Mouse (Mus musculus) neural tube, embryonic 12.5 days (tissue): ENCODE measurements around the gene Lamtor2. TPM values are rescaled to one million over a fixed set of nuclear protein-coding genes. Genes with fewer than 3 reads are reported as not detected.
"Not testable (repeated sequence)": the region's sequence is repeated elsewhere in the genome, so short reads cannot be mapped to it uniquely, and the experiment has no call there.

Source experiments
- ATAC-seq: fragments of 200-750 bp; cut with Nextera tagmentation; 2 replicates; pipeline ENCODE4 v1.8.0; 2017; ENCODE audit warnings: low read depth, mild to moderate bottlenecking, moderate TSS enrichment, moderate library complexity; ENCODE audit not compliant: low FRiP score
- H3K27ac ChIP-seq: fragments of 300-500 bp; sonication (generic); 2 replicates; pipeline ENCODE4 v1.5.1; 2016
- H3K27me3 ChIP-seq: fragments of 300-500 bp; sonication (generic); replicated peaks from 2 replicates; pipeline ENCODE4 v1.6.1; 2016; ENCODE audit warnings: mild to moderate bottlenecking
- H3K36me3 ChIP-seq: fragments of 300-500 bp; sonication (generic); 2 replicates; pipeline ENCODE4 v1.6.1; 2016; ENCODE audit warnings: mild to moderate bottlenecking
- H3K4me1 ChIP-seq: fragments of 300-500 bp; sonication (generic); 2 replicates; pipeline ENCODE4 v1.6.1; 2016
- H3K4me2 ChIP-seq: fragments of 300-500 bp; sonication (generic); replicated peaks from 2 replicates; pipeline ENCODE4 v1.6.1; 2016; ENCODE audit warnings: mild to moderate bottlenecking
- H3K4me3 ChIP-seq: fragments of 300-500 bp; sonication (generic); 2 replicates; pipeline ENCODE4 v1.5.1; 2016
- H3K9ac ChIP-seq: fragments of 300-500 bp; sonication (generic); 2 replicates; pipeline ENCODE4 v1.6.1; 2016; ENCODE audit warnings: mild to moderate bottlenecking
- H3K9me3 ChIP-seq: fragments of 300-500 bp; sonication (generic); 2 replicates; pipeline ENCODE4 v1.6.1; 2016; ENCODE audit warnings: mild to moderate bottlenecking
- WGBS: fragments of 180-500 bp; shearing (Covaris S2); methylation state at CpG from one replicate; pipeline ENCODE4 v1.1.7; 2016; 5-methylcytosine and 5-hydroxymethylcytosine counted together
- polyA plus RNA-seq: library from polyadenylated mRNA; unstranded; fragments of >200 nt; fragmentation: Nextera tagmentation; extraction: Ambion mirVana; gene quantifications from 2 replicates; pipeline ENCODE4 v1.2.1, GENCODE M21; 2016

Gene Lamtor2
- polyA plus RNA-seq, result 143 and 145 TPM in 2 replicates

DNA sequence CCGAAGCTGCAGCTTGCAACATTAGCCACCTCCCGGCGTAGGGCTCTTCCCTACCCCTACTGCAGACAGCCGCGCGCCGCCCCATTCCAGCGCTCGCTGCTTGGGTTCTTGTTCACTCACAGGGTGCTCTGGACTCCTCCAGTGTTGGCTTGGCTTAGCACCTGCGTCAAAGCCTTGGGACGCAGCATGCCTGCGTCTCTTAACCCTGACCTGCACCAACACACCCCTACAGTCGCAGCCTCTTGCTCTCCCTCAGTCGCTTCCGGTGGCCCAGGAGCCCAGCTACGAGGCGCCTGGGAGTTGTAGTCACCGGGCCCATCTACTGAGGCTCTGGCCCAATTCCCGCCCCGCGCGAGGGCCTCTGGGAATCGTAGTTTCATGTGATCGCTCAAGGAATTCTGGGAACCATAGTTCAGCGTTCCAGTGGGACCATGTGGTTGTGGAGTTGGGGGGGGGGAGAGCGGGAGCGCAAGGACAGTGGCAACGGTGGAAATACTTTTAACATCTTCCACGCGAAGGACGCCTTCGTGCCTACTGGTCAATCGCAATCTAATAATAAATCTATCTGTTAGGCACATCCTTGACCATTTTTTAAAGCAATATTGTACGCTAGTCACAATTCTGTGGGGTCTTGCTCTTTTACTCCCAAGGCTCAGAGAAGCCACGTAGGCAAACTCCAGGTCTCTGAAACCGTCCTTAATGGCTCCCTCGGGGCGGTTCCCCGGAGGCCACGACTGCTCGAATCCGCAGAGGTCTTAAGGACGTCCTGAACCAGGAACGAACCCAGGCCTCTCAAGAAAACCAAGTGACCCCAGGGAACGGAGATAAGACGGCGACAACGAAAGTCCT lies at the start of gene Lamtor2:
Gene Lamtor2, minus strand, starts transcription at position 399 of the 849 bp plus-strand sequence.
- H3K9me3 ChIP-seq, result no peaks in the 10 kb centered on the region
- no peaks in the 10 kb centered on the region for H3K27me3 ChIP-seq
- H3K9ac ChIP-seq, result peak within 1 kb of the TSS; percentile 90
- peak within 1 kb of the TSS; percentile 82 for H3K27ac ChIP-seq
- H3K36me3 ChIP-seq, result peaks cover 21% of the 10 kb centered on the region
- peak within 1 kb of the TSS; percentile 85 for H3K4me2 ChIP-seq
- under 1% methylated on average over 48 of the region's 48 CpGs for WGBS
- peak; percentile 94 for ATAC-seq
- peaks cover 22% of the 10 kb centered on the region for H3K4me1 ChIP-seq
- H3K4me3 ChIP-seq, result peak within 1 kb of the TSS; percentile 89

DNA sequence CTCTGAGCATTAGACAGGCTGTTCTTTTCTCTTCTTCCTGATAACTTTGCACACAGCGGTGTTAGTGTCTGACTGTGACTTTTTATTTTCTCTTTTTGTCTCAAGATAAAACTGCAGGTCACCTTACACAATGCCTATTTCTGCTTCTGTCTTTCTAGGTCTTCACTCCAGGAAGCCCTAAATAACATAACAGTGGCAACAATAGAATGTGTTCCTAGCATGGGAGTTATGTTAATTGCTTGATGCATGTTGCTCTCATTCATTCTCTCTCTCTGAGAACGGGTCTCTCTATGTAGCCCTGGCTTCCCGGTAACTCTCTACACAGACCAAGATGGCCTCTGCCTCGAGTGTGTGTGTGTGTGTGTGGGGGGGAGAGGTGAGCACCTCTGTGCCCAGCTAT lies 49.6 kb upstream of the Lamtor2 start:
- Histone ChIP-seq H3K27me3 (no peaks in the 10 kb centered on the region), H3K4me1 (peaks cover 4% of the 10 kb centered on the region; the same call in 1 of the 2 replicates), H3K36me3 (no peaks in the 10 kb centered on the region), H3K9me3 (no peaks in the 10 kb centered on the region), H3K4me3 (no peak overlapping the region), H3K4me2 (no peak overlapping the region), H3K9ac (no peak overlapping the region), H3K27ac (no peak overlapping the region)
- ATAC-seq, result no peak
- WGBS, result 63% methylated on average over 4 of the region's 4 CpGs

DNA sequence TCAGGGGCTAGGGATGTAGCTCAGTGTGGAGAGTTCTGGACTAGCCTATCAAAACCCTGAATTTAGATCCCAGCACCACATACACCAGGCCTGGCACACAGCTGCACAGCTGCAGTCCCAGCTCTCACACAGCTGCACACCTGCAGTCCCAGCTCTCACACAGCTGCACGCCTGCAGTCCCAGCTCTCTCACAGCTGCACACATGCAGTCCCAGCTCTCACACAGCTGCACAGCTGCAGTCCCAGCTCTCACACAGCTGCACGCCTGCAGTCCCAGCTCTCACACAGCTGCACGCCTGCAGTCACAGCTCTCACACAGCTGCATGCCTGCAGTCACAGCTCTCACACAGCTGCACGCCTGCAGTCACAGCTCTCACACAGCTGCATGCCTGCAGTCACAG lies 43.7 kb upstream of the Lamtor2 start:
- not testable (repeated sequence) for H3K4me3 ChIP-seq, H3K27ac ChIP-seq, H3K9me3 ChIP-seq, H3K36me3 ChIP-seq, H3K9ac ChIP-seq, H3K4me2 ChIP-seq, H3K27me3 ChIP-seq, H3K4me1 ChIP-seq, ATAC-seq
- WGBS, result 89% methylated on average over 4 of the region's 4 CpGs

DNA sequence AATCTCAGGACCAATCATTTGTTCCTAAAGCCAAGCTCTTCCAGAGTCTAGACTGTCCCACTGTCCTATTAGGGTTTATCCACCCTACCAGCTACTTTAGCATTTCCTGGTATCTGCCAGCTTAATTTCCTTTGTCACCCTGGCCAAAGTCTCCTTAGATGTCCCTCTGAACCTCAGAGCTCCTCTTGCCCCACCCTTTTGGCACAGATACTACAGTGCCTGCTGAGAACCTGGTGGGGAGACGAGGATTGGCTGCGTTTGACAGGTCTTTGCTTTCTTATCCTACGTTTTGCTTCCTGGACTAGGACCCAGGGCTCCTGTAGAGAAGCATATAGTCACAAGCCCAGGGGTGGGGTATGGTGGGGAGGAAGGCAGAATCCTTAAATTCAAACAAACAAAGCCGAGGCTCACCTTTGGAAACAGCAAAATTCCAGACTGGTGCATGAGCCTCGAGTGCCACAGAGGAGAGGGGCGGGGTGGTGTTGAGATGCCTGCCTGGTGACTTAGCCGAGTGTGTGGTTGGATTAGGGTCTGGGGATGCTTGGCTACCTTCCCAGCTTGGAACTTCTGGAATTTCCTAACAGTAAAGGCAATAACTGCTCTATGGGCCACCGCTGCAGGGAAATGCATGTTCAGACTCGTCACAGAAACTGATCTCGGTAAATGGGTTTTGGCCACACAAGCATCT lies 41.2 kb upstream of the Lamtor2 start:
- Histone ChIP-seq H3K36me3 (peaks cover 10% of the 10 kb centered on the region; the same call in 1 of the 2 replicates), H3K27ac (no peak overlapping the region), H3K27me3 (no peaks in the 10 kb centered on the region), H3K4me3 (no peak overlapping the region), H3K4me2 (no peak overlapping the region), H3K9me3 (no peaks in the 10 kb centered on the region), H3K4me1 (no peaks in the 10 kb centered on the region), H3K9ac (no peak overlapping the region)
- WGBS, result 74% methylated on average over 10 of the region's 10 CpGs
- ATAC-seq, result no peak

DNA sequence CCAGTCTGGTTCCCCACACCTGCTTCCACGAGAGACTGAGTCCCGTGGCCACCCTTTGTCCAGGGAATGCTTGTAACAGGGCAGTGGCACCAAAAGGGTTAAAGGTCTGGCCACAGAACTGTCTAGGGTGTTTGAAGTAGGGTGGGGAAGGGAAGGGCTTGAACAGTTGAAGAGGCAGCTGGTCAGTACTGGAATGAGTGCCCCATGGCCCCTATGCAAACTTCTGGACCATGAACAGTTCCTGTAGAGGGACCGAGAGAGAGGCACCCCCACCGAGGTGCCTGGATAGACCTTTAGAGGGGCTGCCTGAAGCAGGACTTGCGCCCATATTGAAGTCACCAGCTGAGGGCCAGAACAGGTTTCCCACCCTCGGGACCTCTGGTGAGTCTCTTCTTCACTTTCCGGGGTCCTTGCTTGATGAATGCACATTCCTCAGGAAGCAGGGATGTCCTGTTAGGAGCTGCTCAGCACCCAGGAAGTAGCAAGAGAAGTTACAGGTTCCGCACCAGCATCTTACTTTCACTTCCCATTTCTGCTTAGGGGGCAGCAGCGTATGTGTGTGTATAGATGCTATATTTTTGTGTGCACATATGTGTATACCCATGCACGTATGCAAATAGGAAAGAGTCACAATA lies 40.2 kb upstream of the Lamtor2 start:
- no peaks in the 10 kb centered on the region for H3K4me1 ChIP-seq
- H3K27me3 ChIP-seq, result no peaks in the 10 kb centered on the region
- no peaks in the 10 kb centered on the region for H3K9me3 ChIP-seq
- WGBS, result 77% methylated on average over 10 of the region's 10 CpGs
- no peak overlapping the region for H3K4me2 ChIP-seq
- H3K9ac ChIP-seq, result no peak overlapping the region
- H3K36me3 ChIP-seq, result peaks cover 13% of the 10 kb centered on the region
- H3K4me3 ChIP-seq, result no peak overlapping the region
- no peak for ATAC-seq
- H3K27ac ChIP-seq, result no peak overlapping the region

DNA sequence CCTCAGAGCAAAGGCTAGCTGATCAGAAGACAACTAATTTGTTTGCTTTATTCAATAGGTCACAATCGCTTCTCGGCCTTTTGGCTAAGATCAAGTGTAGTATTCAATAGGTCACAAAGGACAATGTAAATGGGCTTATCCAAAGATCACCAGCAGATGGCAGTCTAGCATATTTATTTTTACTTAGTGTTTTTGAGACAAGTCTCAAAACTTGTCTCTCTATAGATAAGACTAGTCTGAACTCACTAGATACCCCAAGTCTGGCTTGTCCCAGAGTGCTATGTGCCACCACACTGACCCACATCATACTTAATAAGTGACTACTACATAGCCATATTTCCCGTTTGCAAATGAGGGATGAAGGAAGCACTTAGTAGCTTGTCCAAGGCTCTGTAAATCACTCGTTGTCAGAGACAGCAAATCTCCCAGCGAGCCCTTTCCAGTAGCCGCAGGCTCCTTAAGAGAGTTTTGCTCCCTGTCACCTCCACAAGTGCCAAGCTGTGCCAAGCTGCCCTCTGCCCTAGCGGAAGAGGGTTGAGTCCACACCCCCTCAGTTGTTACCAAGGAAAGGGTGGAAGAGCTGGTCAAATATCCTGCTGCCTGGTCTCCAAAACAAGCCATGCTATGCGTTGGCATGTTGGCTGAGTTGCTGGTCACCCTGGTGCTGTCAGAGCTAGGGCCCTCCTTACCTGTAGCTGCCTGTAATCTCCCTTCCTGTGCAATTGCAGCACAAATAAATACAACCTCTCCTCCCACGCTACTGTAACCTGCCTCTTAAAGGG lies 39.3 kb upstream of the Lamtor2 start:
- ATAC-seq, result no peak
- WGBS, result 33% methylated on average over 9 of the region's 9 CpGs

DNA sequence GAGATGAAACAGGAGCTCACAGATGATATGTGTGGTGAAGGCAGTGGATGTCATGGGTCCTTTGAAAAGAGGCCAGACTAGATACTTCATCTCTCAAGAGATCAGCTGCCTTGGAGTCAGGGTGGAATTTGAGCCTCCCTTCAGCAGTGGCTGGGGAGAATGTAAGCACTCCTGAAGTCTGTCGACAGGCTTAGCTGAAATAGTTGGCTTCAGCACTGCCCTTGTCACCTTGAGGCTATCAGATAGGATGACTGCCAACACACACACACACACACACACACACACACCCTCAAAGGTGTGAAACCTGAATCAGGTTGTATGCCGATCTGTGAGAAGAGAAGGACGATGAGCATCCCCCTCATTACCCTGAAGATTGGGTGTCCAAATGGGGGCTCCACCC lies 38.2 kb upstream of the Lamtor2 start:
- H3K36me3 ChIP-seq, result peaks cover 29% of the 10 kb centered on the region
- no peaks in the 10 kb centered on the region for H3K4me1 ChIP-seq
- WGBS, result 64% methylated on average over 3 of the region's 3 CpGs
- H3K9me3 ChIP-seq, result no peaks in the 10 kb centered on the region
- H3K4me3 ChIP-seq, result no peak overlapping the region
- H3K4me2 ChIP-seq, result no peak overlapping the region
- H3K9ac ChIP-seq, result no peak overlapping the region
- H3K27me3 ChIP-seq, result no peaks in the 10 kb centered on the region
- no peak for ATAC-seq
- H3K27ac ChIP-seq, result no peak overlapping the region

More for the DNA sequence above, 39.3 kb upstream of the Lamtor2 start:
- Histone ChIP-seq H3K27me3 (no peaks in the 10 kb centered on the region), H3K9me3 (no peaks in the 10 kb centered on the region), H3K4me2 (no peak overlapping the region), H3K4me1 (no peaks in the 10 kb centered on the region), H3K36me3 (peaks cover 22% of the 10 kb centered on the region), H3K4me3 (no peak overlapping the region), H3K9ac (no peak overlapping the region), H3K27ac (no peak overlapping the region)

DNA sequence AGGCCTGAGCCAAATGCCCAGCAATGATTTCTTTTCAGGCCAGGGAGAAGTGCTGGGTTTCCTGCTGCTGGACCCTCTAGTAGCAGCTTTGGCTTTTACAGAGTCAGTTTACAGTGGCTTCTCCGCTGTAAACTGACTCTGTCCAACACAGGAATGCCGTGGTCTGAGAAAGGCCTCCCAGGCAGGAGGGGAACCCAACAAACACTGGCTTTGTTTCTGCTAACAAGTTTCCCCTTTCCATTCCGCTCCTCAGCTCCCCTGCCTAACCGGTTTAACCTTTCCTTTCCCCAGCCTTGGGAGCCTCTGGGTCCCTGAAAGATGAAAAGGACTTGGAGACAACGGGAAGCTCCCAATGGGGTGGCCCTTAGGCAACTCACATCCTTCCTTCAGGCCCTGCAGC lies 37.4 kb upstream of the Lamtor2 start:
- no peak for ATAC-seq
- Histone ChIP-seq H3K9ac (no peak overlapping the region), H3K4me1 (no peaks in the 10 kb centered on the region), H3K27ac (no peak overlapping the region), H3K9me3 (no peaks in the 10 kb centered on the region), H3K4me2 (no peak overlapping the region), H3K4me3 (no peak overlapping the region), H3K27me3 (no peaks in the 10 kb centered on the region), H3K36me3 (peaks cover 33% of the 10 kb centered on the region)
- WGBS, result 31% methylated on average over 5 of the region's 5 CpGs

DNA sequence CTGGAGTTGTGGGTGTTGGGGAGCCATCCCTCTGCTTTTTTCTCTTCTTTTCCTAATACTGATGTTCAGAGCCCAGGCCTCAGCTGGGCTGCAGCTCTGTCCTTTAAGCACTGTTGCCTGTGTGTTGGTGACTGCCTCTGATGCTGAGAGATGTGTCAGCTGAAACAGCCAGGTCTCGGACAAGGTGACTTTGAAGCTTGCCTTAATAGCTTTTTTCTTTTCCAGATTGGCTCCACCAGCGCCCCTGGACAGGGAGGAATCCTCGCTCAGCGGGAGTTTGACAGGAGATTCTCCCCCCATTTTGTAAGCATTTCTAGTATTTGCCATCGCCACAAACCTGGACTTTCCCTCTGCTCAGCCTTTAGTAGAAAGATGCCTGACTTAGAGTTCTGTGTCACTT lies 33.8 kb upstream of the Lamtor2 start:
- no peaks in the 10 kb centered on the region for H3K4me1 ChIP-seq
- H3K9me3 ChIP-seq, result no peaks in the 10 kb centered on the region
- ATAC-seq, result no peak
- H3K9ac ChIP-seq, result no peak overlapping the region
- WGBS, result 94% methylated on average over 5 of the region's 5 CpGs
- no peak overlapping the region for H3K4me2 ChIP-seq
- H3K27me3 ChIP-seq, result no peaks in the 10 kb centered on the region
- no peak overlapping the region for H3K27ac ChIP-seq
- H3K4me3 ChIP-seq, result no peak overlapping the region
- H3K36me3 ChIP-seq, result peaks cover 57% of the 10 kb centered on the region

DNA sequence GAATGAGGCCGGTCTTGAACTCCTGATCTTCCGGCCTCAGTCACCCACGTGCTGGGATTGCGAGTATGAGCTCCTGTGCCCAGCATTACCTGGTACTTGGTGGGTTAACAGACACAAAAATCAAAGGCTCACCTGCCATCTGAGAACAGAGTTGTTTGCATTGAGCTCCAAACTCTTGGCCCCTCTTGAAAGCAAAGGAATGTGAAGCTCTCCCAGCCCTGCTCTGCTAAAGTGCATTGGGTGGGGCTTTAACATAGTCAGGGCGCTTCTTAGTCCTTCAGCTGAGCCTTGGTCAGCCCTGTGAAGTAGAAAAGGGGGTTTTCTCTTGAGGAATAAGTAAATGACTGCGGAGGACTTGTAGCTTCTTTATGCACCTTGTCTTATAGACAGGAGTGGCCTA lies 32.9 kb upstream of the Lamtor2 start:
- no peak for ATAC-seq
- H3K9me3 ChIP-seq, result no peaks in the 10 kb centered on the region
- 0 out of 2 replicates have a peak, but pooled peaks cover 4% of the 10 kb centered on the region for H3K4me1 ChIP-seq
- H3K9ac ChIP-seq, result no peak overlapping the region
- no peaks in the 10 kb centered on the region for H3K27me3 ChIP-seq
- no peak overlapping the region for H3K27ac ChIP-seq
- no peak overlapping the region for H3K4me3 ChIP-seq
- peaks cover 60% of the 10 kb centered on the region for H3K36me3 ChIP-seq
- whole genome bisulfite sequencing, result 96% methylated on average over 6 of the region's 6 CpGs
- H3K4me2 ChIP-seq, result no peak overlapping the region

DNA sequence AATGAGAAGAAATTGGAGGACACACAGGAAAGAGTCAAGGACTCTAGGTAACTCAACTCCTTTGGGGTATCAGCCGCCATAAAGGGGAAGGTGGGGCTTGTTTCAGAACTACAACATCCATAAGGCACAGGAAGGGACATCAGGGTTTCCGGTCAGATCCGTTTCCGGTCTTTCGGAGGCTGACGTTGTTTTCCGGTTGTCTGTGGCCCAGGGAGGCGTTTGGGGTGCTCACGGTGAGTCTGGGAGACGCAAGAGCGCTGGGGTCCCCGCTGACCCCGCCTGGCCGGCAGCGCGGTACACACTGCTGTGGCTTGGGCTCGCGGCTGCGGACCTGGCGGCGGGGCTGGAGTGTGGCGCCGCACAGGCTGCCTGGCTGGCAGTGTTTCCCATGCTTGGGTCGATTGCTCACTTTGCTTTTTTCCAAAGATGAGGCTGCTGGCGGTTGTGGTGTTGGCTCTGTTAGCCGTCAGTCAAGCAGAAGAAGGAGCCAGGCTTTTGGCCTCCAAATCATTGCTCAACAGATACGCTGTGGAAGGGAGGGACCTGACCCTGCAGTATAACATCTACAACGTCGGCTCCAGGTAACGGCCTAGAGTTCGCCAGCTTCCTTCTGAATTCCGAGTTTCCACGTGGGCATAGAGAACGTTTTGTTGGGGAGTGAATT lies 26.7 kb upstream of the Lamtor2 start:
- ATAC-seq, result peak; percentile 85
- H3K27ac ChIP-seq, result no peak overlapping the region

More for the DNA sequence above, 26.7 kb upstream of the Lamtor2 start:
- Histone ChIP-seq H3K9me3 (no peaks in the 10 kb centered on the region), H3K4me2 (peak overlapping the region; percentile 95), H3K4me1 (peaks cover 12% of the 10 kb centered on the region), H3K9ac (peak overlapping the region; percentile 85), H3K27me3 (no peaks in the 10 kb centered on the region), H3K36me3 (peaks cover 30% of the 10 kb centered on the region), H3K4me3 (peak overlapping the region; percentile 97)
- under 1% methylated on average over 34 of the region's 34 CpGs for WGBS
